Mouse (Mus musculus) mouse trophoblast stem cell (cell line): Measurements from ENCODE around the gene Lamb1.

ENCODE experiments used
- in situ Hi-C, 2 experiments: fragments of 300-500 bp; cut with MseI, MboI; formaldehyde crosslinking; loops; 2 replicates in 1 of 2; 3 replicates in 1 of 2; pipeline ENCODE4 v1.15.1; 2025

Lamb1 gene

DNA sequence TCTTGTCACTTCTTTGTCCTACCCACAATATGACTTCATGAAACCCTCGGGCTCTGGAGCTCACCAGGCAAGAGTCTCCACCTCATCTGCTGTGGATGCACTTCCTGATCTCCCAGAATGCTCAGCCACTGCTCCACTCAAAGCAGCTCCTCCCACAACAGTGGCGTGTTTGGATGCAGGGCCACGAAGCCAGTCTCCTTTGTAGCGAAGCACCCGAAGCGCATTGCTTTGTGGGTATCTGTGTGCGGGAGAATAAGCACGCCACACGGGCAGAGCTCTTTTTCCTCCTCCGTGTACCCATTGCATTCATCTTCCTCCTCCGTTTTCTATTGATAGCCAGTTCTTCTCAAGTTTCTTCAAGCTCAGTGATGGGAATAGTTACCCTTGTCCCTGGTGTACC is 112.2 kb downstream of the Lamb1 start:
- in situ Hi-C loops = loop anchor here (10.0 kb wide), 2 partner anchors 118 to 128 kb away; partner anchors contain the start of gene Cbll1 (in 1 of the 2)
